Mouse (Mus musculus) heart, adult 2 months (tissue): ENCODE results near the gene Eif2s1. TPM values are rescaled to one million over a fixed set of nuclear protein-coding genes. Genes with fewer than 3 reads are reported as not detected.

Experiments
- DNase-seq, 2 experiments: peaks; one replicate each; pipeline ENCODE4 v3.0.0; 2021
- H3K27ac ChIP-seq: fragments of 200-600 bp; 2 replicates; pipeline ENCODE4 v1.8.1; 2022
- H3K27me3 ChIP-seq: fragments of 200-500 bp; 2 replicates; pipeline ENCODE4 v1.6.1; 2012; ENCODE audit warnings: mild to moderate bottlenecking, low read length, inconsistent platforms, mixed read lengths; ENCODE audit not compliant: control insufficient read depth, insufficient read depth
- H3K36me3 ChIP-seq: fragments of 200-500 bp; 2 replicates; pipeline ENCODE4 v1.6.1; 2012; ENCODE audit warnings: low read length, inconsistent platforms; ENCODE audit not compliant: control insufficient read depth, insufficient read depth
- H3K4me1 ChIP-seq: fragments of 200-500 bp; 2 replicates; pipeline ENCODE4 v1.6.1; 2011; ENCODE audit warnings: low read length; ENCODE audit not compliant: control insufficient read depth, insufficient read depth
- H3K4me3 ChIP-seq: fragments of 200-600 bp; 2 replicates; pipeline ENCODE4 v1.8.1; 2022
- H3K79me2 ChIP-seq: fragments of 200-500 bp; replicated peaks from 2 replicates; pipeline ENCODE4 v1.6.1; 2012; ENCODE audit warnings: mild to moderate bottlenecking, inconsistent platforms, low read length, moderate library complexity, mixed read lengths; ENCODE audit not compliant: control insufficient read depth, insufficient read depth
- H3K9ac ChIP-seq: fragments of 200-500 bp; 2 replicates; pipeline ENCODE4 v1.6.1; 2012; ENCODE audit warnings: low read depth, mild to moderate bottlenecking, control low read depth, inconsistent platforms, low read length, mixed read lengths
- CTCF ChIP-seq: fragments of 200-600 bp; IDR thresholded peaks from 2 replicates; pipeline ENCODE4 v1.8.1; 2022; ENCODE audit warnings: antibody characterized with exemption, mild to moderate bottlenecking, moderate library complexity
- EP300 ChIP-seq: fragments of 200-500 bp; IDR thresholded peaks from 2 replicates; pipeline ENCODE4 v1.6.1; 2011; ENCODE audit warnings: low read depth, low read length, control low read depth; ENCODE audit not compliant: insufficient read depth
- POLR2A ChIP-seq: fragments of 200-500 bp; IDR thresholded peaks from 2 replicates; pipeline ENCODE4 v1.6.1; 2011; ENCODE audit warnings: mild to moderate bottlenecking, low read depth, low read length, control low read depth; ENCODE audit not compliant: insufficient read depth
- WGBS: fragments of 180-500 bp; shearing (Covaris S2); methylation state at CpG from one replicate; pipeline ENCODE4 v1.1.7; 2018; 5-methylcytosine and 5-hydroxymethylcytosine counted together
- intact Hi-C: fragments of 180-260 bp; cut with DNase I; formaldehyde crosslinking; loops from one replicate; pipeline ENCODE4 v1.15.1; 2025
- long read RNA-seq: library from polyadenylated mRNA; stranded (forward); transcript quantifications from one replicate; pipeline ENCODE4 v2.0.0, GENCODE M21; 2021
- polyA plus RNA-seq: library from polyadenylated mRNA; depleted of rRNA; stranded (reverse); fragments of >200 nt; gene quantifications from 2 replicates; pipeline ENCODE4 v1.2.3, GENCODE M21; 2012; rRNA removed
- total RNA-seq, 2 experiments: library from RNA; stranded (reverse); gene quantifications; 2 replicates each; pipeline ENCODE4 v1.2.3; 2021

The Eif2s1 gene
- total RNA-seq (10 to 100 TPM; 54.6 to 55.0 TPM), polyA plus RNA-seq (11.8 and 21.2 TPM in 2 replicates)
- long read RNA-seq, transcript Eif2s1-201 (8 exons, 3,405 nt): major isoform, 75 of 78 reads
- long read RNA-seq, partial matches to known transcripts: 2 of 78 reads
- long read RNA-seq, other reads (novel, unspliced or antisense): 1 of 78 reads

- peak within 1 kb of the TSS; percentile 93 for H3K4me3 ChIP-seq
- intact Hi-C loops: loop anchor here (5.0 to 10.0 kb wide), 3 partner anchors 114 to 1783 kb away; partner anchors contain the start of genes Erh, Gphn, Mpp5 and Slc39a9
- WGBS: under 1% methylated on average over 55 of the region's 55 CpGs
Observed at GRCm38 (mm10) chr12:78861496-78862253, at the start of gene Eif2s1, which contains the start of gene Atp6v1d. TSS of gene Eif2s1 (plus strand) at chr12:78861819. TSS of gene Atp6v1d (minus strand) at chr12:78861638.

GRCm38 (mm10) chr12:78814437-78814836 is 47.2 kb upstream of the Eif2s1 start:
- TF ChIP-seq EP300 (no peak), CTCF (peak; percentile 57)
- no peak overlapping the region for H3K4me3 ChIP-seq
- H3K36me3 ChIP-seq: no peaks in the 10 kb centered on the region
- DNase-seq: no peak
- H3K27me3 ChIP-seq: no peaks in the 10 kb centered on the region
- H3K4me1 ChIP-seq: no peaks in the 10 kb centered on the region
- no peaks in the 10 kb centered on the region for H3K79me2 ChIP-seq
- H3K9ac ChIP-seq: no peak overlapping the region
- H3K27ac ChIP-seq: no peak overlapping the region
- intact Hi-C loops: loop anchor here (2.0 to 10.0 kb wide), 3 partner anchors 480 to 760 kb away; no protein-coding TSS in a partner anchor

More at GRCm38 (mm10) chr12:78861496-78862253, at the start of gene Eif2s1, which contains the start of gene Atp6v1d:
- Histone ChIP-seq H3K4me1 (peaks cover 4% of the 10 kb centered on the region), H3K79me2 (peaks cover 6% of the 10 kb centered on the region; the same call in 1 of the 2 replicates), H3K27me3 (no peaks in the 10 kb centered on the region), H3K36me3 (peaks cover 11% of the 10 kb centered on the region), H3K9ac (peak within 1 kb of the TSS; percentile 82), H3K27ac (peak within 1 kb of the TSS; percentile 99)
- peak; percentile 96 to 99 for DNase-seq
- TF ChIP-seq CTCF (peak; percentile 96), POLR2A (peak; percentile 85), EP300 (peak; percentile 83; the same call in 1 of the 2 replicates)

GRCm38 (mm10) chr12:78834496-78834895 is 27.1 kb upstream of the Eif2s1 start:
- intact Hi-C loops: no loop called here
- H3K27ac ChIP-seq: no peak overlapping the region
- H3K36me3 ChIP-seq: peaks cover 4% of the 10 kb centered on the region
- no peak overlapping the region for H3K4me3 ChIP-seq
- 77% methylated on average over 2 of the region's 2 CpGs for WGBS
- H3K9ac ChIP-seq: no peak overlapping the region
- H3K79me2 ChIP-seq: no peaks in the 10 kb centered on the region
- DNase-seq: no peak
- H3K4me1 ChIP-seq: no peaks in the 10 kb centered on the region
- no peaks in the 10 kb centered on the region for H3K27me3 ChIP-seq
- TF ChIP-seq CTCF (no peak), POLR2A (no peak), EP300 (no peak)

GRCm38 (mm10) chr12:78839906-78840305 is 21.7 kb upstream of the Eif2s1 start:
- no peak overlapping the region for H3K27ac ChIP-seq
- no peaks in the 10 kb centered on the region for H3K79me2 ChIP-seq
- H3K4me3 ChIP-seq: no peak overlapping the region
- peaks cover 4% of the 10 kb centered on the region for H3K36me3 ChIP-seq
- TF ChIP-seq EP300: no peak
- no peak for TF ChIP-seq CTCF
- no peak for TF ChIP-seq POLR2A
- WGBS: 60% methylated on average over 4 of the region's 4 CpGs
- DNase-seq: no peak
- intact Hi-C loops: no loop called here
- no peak overlapping the region for H3K9ac ChIP-seq
- no peaks in the 10 kb centered on the region for H3K27me3 ChIP-seq
- H3K4me1 ChIP-seq: no peaks in the 10 kb centered on the region

- intact Hi-C loops: no loop called here
- H3K4me1 ChIP-seq: no peaks in the 10 kb centered on the region
- H3K79me2 ChIP-seq: no peaks in the 10 kb centered on the region
- no peak overlapping the region for H3K4me3 ChIP-seq
- DNase-seq: no peak
- 98% methylated on average over 1 of the region's 1 CpGs for WGBS
- H3K27me3 ChIP-seq: no peaks in the 10 kb centered on the region
- no peak overlapping the region for H3K27ac ChIP-seq
- TF ChIP-seq POLR2A (no peak), CTCF (no peak), EP300 (no peak)
- H3K9ac ChIP-seq: no peak overlapping the region
- peaks cover 4% of the 10 kb centered on the region for H3K36me3 ChIP-seq
Observed at GRCm38 (mm10) chr12:78842429-78842828, 19.2 kb upstream of the Eif2s1 start.

GRCm38 (mm10) chr12:78848246-78848645 is 13.4 kb upstream of the Eif2s1 start:
- no peak overlapping the region for H3K4me3 ChIP-seq
- no peak overlapping the region for H3K27ac ChIP-seq
- intact Hi-C loops: no loop called here
- 87% methylated on average over 4 of the region's 4 CpGs for WGBS
- DNase-seq: no peak
- no peaks in the 10 kb centered on the region for H3K27me3 ChIP-seq
- TF ChIP-seq POLR2A (no peak), CTCF (no peak), EP300 (no peak)
- H3K79me2 ChIP-seq: no peaks in the 10 kb centered on the region
- H3K4me1 ChIP-seq: no peaks in the 10 kb centered on the region
- H3K9ac ChIP-seq: no peak overlapping the region
- no peaks in the 10 kb centered on the region for H3K36me3 ChIP-seq
